Mouse (Mus musculus): ENCODE data around the gene Cacna1d. TPM values are rescaled to one million over a fixed set of nuclear protein-coding genes. Genes with fewer than 3 reads are reported as not detected.

The Cacna1d gene
- polyA plus RNA-seq, 1 experiment = not detected

- Histone ChIP-seq H3K4me3 (ENCODE audit: insufficient read depth, poor library complexity, severe bottlenecking) (no peak overlapping the region), H3K79me3 (ENCODE audit: low read depth) (no peaks in the 10 kb centered on the region), H3K36me3 (ENCODE audit: control insufficient read depth, insufficient read depth) (no peaks in the 10 kb centered on the region), H3K27me3 (ENCODE audit: control insufficient read depth, insufficient read depth, insufficient read length) (peaks cover 7% of the 10 kb centered on the region), H3K79me2 (ENCODE audit: control insufficient read depth, insufficient read depth) (no peaks in the 10 kb centered on the region), H3ac (ENCODE audit: control insufficient read depth, insufficient read length, low read depth) (no peak overlapping the region)
- no peak for TF ChIP-seq MYOG (IDR thresholded peaks at IDR 0.05; ENCODE audit: control insufficient read depth, extremely low read depth, insufficient read length)
- no peak for TF ChIP-seq MAX (IDR thresholded peaks at IDR 0.05)
- TF ChIP-seq CEBPB (IDR thresholded peaks at IDR 0.05; ENCODE audit: low read depth) = no peak
Observed at GRCm38 (mm10) chr14:30265728-30266127, 225.5 kb downstream of the Cacna1d start.

GRCm38 (mm10) chr14:30261561-30262251 lies 229.5 kb downstream of the Cacna1d start:
- TF ChIP-seq MYOG (IDR thresholded peaks at IDR 0.05; ENCODE audit: control insufficient read depth, extremely low read depth, insufficient read length) (no peak), CTCF (IDR thresholded peaks at IDR 0.05; ENCODE audit: control insufficient read depth, insufficient read depth, insufficient read length) (no peak), USF1 (IDR thresholded peaks at IDR 0.05; ENCODE audit: low read depth) (no peak), MAX (IDR thresholded peaks at IDR 0.05) (no peak), CEBPB (IDR thresholded peaks at IDR 0.05; ENCODE audit: low read depth) (no peak), FOSL1 (IDR thresholded peaks at IDR 0.05; ENCODE audit: insufficient read depth, low read length, poor library complexity, severe bottlenecking) (no peak), MYOD1 (IDR thresholded peaks at IDR 0.05; ENCODE audit: control insufficient read depth, insufficient read length, low read depth) (no peak)
- Histone ChIP-seq H3K36me3 (ENCODE audit: control insufficient read depth, insufficient read depth) (no peaks in the 10 kb centered on the region), H3K79me3 (ENCODE audit: low read depth) (no peaks in the 10 kb centered on the region), H3ac (ENCODE audit: control insufficient read depth, insufficient read length, low read depth) (no peak overlapping the region), H3K27me3 (ENCODE audit: control insufficient read depth, insufficient read depth, insufficient read length) (peaks cover 7% of the 10 kb centered on the region), H3K79me2 (ENCODE audit: control insufficient read depth, insufficient read depth) (no peaks in the 10 kb centered on the region), H3K4me3 (ENCODE audit: insufficient read depth, poor library complexity, severe bottlenecking) (no peak overlapping the region)

- Histone ChIP-seq H3K36me3 (ENCODE audit: control insufficient read depth, insufficient read depth) (no peaks in the 10 kb centered on the region), H3K79me3 (ENCODE audit: low read depth) (no peaks in the 10 kb centered on the region), H3K4me3 (ENCODE audit: insufficient read depth, poor library complexity, severe bottlenecking) (no peak overlapping the region), H3K79me2 (ENCODE audit: control insufficient read depth, insufficient read depth) (no peaks in the 10 kb centered on the region), H3K27me3 (ENCODE audit: control insufficient read depth, insufficient read depth, insufficient read length) (peaks cover 20% of the 10 kb centered on the region), H3ac (ENCODE audit: control insufficient read depth, insufficient read length, low read depth) (no peak overlapping the region)
- TF ChIP-seq CEBPB (IDR thresholded peaks at IDR 0.05; ENCODE audit: low read depth) (no peak), USF1 (IDR thresholded peaks at IDR 0.05; ENCODE audit: low read depth) (no peak), MAX (IDR thresholded peaks at IDR 0.05) (no peak), MYOD1 (IDR thresholded peaks at IDR 0.05; ENCODE audit: control insufficient read depth, insufficient read length, low read depth) (no peak), MYOG (IDR thresholded peaks at IDR 0.05; ENCODE audit: control insufficient read depth, extremely low read depth, insufficient read length) (no peak), FOSL1 (IDR thresholded peaks at IDR 0.05; ENCODE audit: insufficient read depth, low read length, poor library complexity, severe bottlenecking) (no peak), CTCF (IDR thresholded peaks at IDR 0.05; ENCODE audit: control insufficient read depth, insufficient read depth, insufficient read length) (no peak)
Observed at GRCm38 (mm10) chr14:30257626-30258025, 233.6 kb downstream of the Cacna1d start.

- H3K79me3 ChIP-seq (ENCODE audit: low read depth) = no peaks in the 10 kb centered on the region
- no peak overlapping the region for H3K4me3 ChIP-seq (ENCODE audit: insufficient read depth, poor library complexity, severe bottlenecking)
- H3K79me2 ChIP-seq (ENCODE audit: control insufficient read depth, insufficient read depth) = no peaks in the 10 kb centered on the region
- H3ac ChIP-seq (ENCODE audit: control insufficient read depth, insufficient read length, low read depth) = no peak overlapping the region
- no peaks in the 10 kb centered on the region for H3K36me3 ChIP-seq (ENCODE audit: control insufficient read depth, insufficient read depth)
- peaks cover 16% of the 10 kb centered on the region for H3K27me3 ChIP-seq (ENCODE audit: control insufficient read depth, insufficient read depth, insufficient read length)
- no peak for TF ChIP-seq MYOD1 (IDR thresholded peaks at IDR 0.05; ENCODE audit: control insufficient read depth, insufficient read length, low read depth)
- TF ChIP-seq MYOG (IDR thresholded peaks at IDR 0.05; ENCODE audit: control insufficient read depth, extremely low read depth, insufficient read length) = no peak
- no peak for TF ChIP-seq CTCF (IDR thresholded peaks at IDR 0.05; ENCODE audit: control insufficient read depth, insufficient read depth, insufficient read length)
- TF ChIP-seq MAX (IDR thresholded peaks at IDR 0.05) = no peak
- no peak for TF ChIP-seq FOSL1 (IDR thresholded peaks at IDR 0.05; ENCODE audit: insufficient read depth, low read length, poor library complexity, severe bottlenecking)
- TF ChIP-seq CEBPB (IDR thresholded peaks at IDR 0.05; ENCODE audit: low read depth) = no peak
- no peak for TF ChIP-seq USF1 (IDR thresholded peaks at IDR 0.05; ENCODE audit: low read depth)
Observed at GRCm38 (mm10) chr14:30256486-30256885, 234.8 kb downstream of the Cacna1d start.

- Histone ChIP-seq H3K36me3 (ENCODE audit: control insufficient read depth, insufficient read depth) (no peaks in the 10 kb centered on the region), H3K4me3 (ENCODE audit: insufficient read depth, poor library complexity, severe bottlenecking) (no peak overlapping the region), H3K79me2 (ENCODE audit: control insufficient read depth, insufficient read depth) (no peaks in the 10 kb centered on the region), H3K79me3 (ENCODE audit: low read depth) (no peaks in the 10 kb centered on the region), H3K27me3 (ENCODE audit: control insufficient read depth, insufficient read depth, insufficient read length) (peaks cover 16% of the 10 kb centered on the region), H3ac (ENCODE audit: control insufficient read depth, insufficient read length, low read depth) (no peak overlapping the region)
- TF ChIP-seq CTCF (IDR thresholded peaks at IDR 0.05; ENCODE audit: control insufficient read depth, insufficient read depth, insufficient read length) = no peak
- TF ChIP-seq MAX (IDR thresholded peaks at IDR 0.05) = no peak
- no peak for TF ChIP-seq USF1 (IDR thresholded peaks at IDR 0.05; ENCODE audit: low read depth)
- no peak for TF ChIP-seq CEBPB (IDR thresholded peaks at IDR 0.05; ENCODE audit: low read depth)
- no peak for TF ChIP-seq MYOD1 (IDR thresholded peaks at IDR 0.05; ENCODE audit: control insufficient read depth, insufficient read length, low read depth)
Observed at GRCm38 (mm10) chr14:30255701-30256400, 235.4 kb downstream of the Cacna1d start.
